Mouse (Mus musculus) forebrain, embryonic 11.5 days (tissue): ENCODE data around the gene Naga. TPM values are rescaled to one million over a fixed set of nuclear protein-coding genes. Genes with fewer than 3 reads are reported as not detected.

Experiments used
- ATAC-seq: fragments of 200-750 bp; cut with Nextera tagmentation; replicated peaks from 2 replicates; pipeline ENCODE4 v1.8.0; 2017; ENCODE audit warnings: moderate TSS enrichment; ENCODE audit not compliant: low FRiP score
- DNase-seq: peaks from one replicate; pipeline ENCODE4 v3.0.0-alpha.2; 2017; ENCODE audit warnings: low spot score
- H3K27ac ChIP-seq: fragments of 300-500 bp; sonication (generic); 2 replicates; pipeline ENCODE4 v1.5.1; 2014; ENCODE audit warnings: low read depth, low read length
- H3K27me3 ChIP-seq: fragments of 300-500 bp; sonication (generic); 2 replicates; pipeline ENCODE4 v1.6.1; 2014; ENCODE audit warnings: mild to moderate bottlenecking, low read length, mixed read lengths; ENCODE audit not compliant: control insufficient read depth, insufficient read depth
- H3K36me3 ChIP-seq: fragments of 300-500 bp; sonication (generic); 2 replicates; pipeline ENCODE4 v1.6.1; 2014; ENCODE audit warnings: mild to moderate bottlenecking, low read length, moderate library complexity, mixed read lengths; ENCODE audit not compliant: control insufficient read depth, insufficient read depth
- H3K4me1 ChIP-seq: fragments of 300-500 bp; sonication (generic); replicated peaks from 2 replicates; pipeline ENCODE4 v1.6.1; 2014; ENCODE audit warnings: low read length, mixed read lengths; ENCODE audit not compliant: control insufficient read depth, insufficient read depth
- H3K4me2 ChIP-seq: fragments of 300-500 bp; sonication (generic); 2 replicates; pipeline ENCODE4 v1.6.1; 2014; ENCODE audit warnings: low read depth, mild to moderate bottlenecking, low read length, moderate library complexity, mixed read lengths; ENCODE audit not compliant: severe bottlenecking
- H3K4me3 ChIP-seq: fragments of 300-500 bp; sonication (generic); 2 replicates; pipeline ENCODE4 v1.5.1; 2014; ENCODE audit warnings: low read depth, low read length
- H3K9ac ChIP-seq: fragments of 300-500 bp; sonication (generic); 2 replicates; pipeline ENCODE4 v1.6.1; 2014; ENCODE audit warnings: low read length
- H3K9me3 ChIP-seq: fragments of 300-500 bp; sonication (generic); 2 replicates; pipeline ENCODE4 v1.6.1; 2016; ENCODE audit warnings: low read length, mixed read lengths; ENCODE audit not compliant: control insufficient read depth
- WGBS: fragments of 180-500 bp; shearing (Covaris S2); extraction: QIAGEN DNeasy Blood & Tissue Kit; methylation state at CpG from one replicate; pipeline ENCODE4 v1.1.7; 2014; 5-methylcytosine and 5-hydroxymethylcytosine counted together
- polyA plus RNA-seq: library from polyadenylated mRNA; unstranded; fragments of >200 nt; fragmentation: Nextera tagmentation; extraction: Ambion mirVana; gene quantifications from 2 replicates; pipeline ENCODE4 v1.2.1, GENCODE M21; 2014

Naga gene
- polyA plus RNA-seq, 1 experiment from 2014 or later, result 23.5 TPM

DNA sequence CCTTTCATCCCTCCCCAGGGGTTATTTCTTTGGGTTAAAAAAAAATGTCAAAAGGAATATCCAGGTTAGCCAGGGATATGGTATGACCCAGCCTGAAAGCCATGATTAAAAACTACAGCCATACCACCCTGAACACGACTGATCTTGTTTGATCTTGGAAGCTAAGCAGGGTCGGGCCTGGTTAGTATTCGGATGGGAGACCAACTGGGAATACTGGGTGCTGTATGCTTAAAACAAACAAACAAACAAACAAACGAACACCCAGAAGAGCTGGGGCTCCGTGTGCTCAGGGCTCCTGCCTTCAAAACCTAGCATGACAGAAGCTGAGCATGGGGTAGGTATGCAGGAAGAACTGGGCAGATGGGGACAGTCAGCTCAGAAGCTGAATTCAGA is 3.8 kb upstream of the Naga start:
- DNase-seq (no peak), ATAC-seq (no peak)
- Histone ChIP-seq H3K27me3 (peaks cover 9% of the 10 kb centered on the region; the same call in 1 of the 2 replicates), H3K4me3 (no peak overlapping the region), H3K27ac (no peak overlapping the region), H3K36me3 (no peaks in the 10 kb centered on the region), H3K9ac (no peak overlapping the region), H3K4me1 (peaks cover 17% of the 10 kb centered on the region), H3K9me3 (no peaks in the 10 kb centered on the region), H3K4me2 (no peak overlapping the region)
- 80% methylated on average over 5 of the region's 5 CpGs for WGBS

GRCm38 (mm10) chr15:82341675-82342542 is 3.2 kb upstream of the Naga start:
- 67% methylated on average over 15 of the region's 15 CpGs for WGBS
- no peaks in the 10 kb centered on the region for H3K9me3 ChIP-seq
- ATAC-seq, result no peak
- H3K36me3 ChIP-seq, result no peaks in the 10 kb centered on the region
- H3K4me2 ChIP-seq, result no peak overlapping the region; the same call in 1 of the 2 replicates
- H3K27ac ChIP-seq, result no peak overlapping the region
- DNase-seq, result no peak
- H3K9ac ChIP-seq, result no peak overlapping the region; the same call in 1 of the 2 replicates
- peaks cover 9% of the 10 kb centered on the region; the same call in 1 of the 2 replicates for H3K27me3 ChIP-seq
- peaks cover 13% of the 10 kb centered on the region for H3K4me1 ChIP-seq
- no peak overlapping the region for H3K4me3 ChIP-seq

DNA sequence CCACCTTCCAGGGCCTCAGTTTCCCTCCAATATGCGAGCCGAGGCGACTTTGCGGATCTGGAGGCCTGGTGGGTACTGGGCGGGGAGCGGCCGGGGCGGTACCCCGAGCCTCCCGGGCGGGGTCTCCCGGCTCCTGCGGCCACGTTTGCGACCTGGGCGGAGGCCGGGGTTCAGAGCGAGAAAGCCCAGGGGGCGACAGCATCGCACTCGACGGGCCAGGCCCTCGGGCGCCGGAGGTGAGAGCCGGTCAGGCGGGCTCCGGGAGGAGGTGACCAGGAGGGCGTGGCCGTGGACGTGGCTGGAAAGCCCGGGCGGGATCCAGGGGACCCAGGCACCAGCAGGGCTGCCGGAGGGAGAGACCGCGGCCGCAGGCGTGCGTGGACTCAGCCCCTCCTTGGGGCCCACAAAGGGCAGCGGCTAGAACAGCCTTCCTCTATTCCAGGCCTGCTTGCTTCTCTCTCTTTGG is 2.3 kb upstream of the Naga start:
- H3K4me1 ChIP-seq, result peaks cover 11% of the 10 kb centered on the region; the same call in 1 of the 2 replicates
- peak overlapping the region; percentile 60 for H3K9ac ChIP-seq
- H3K4me3 ChIP-seq, result peak overlapping the region; percentile 30
- ATAC-seq (no peak), DNase-seq (peak; percentile 77)
- H3K36me3 ChIP-seq, result no peaks in the 10 kb centered on the region
- H3K4me2 ChIP-seq, result peak overlapping the region; percentile 47
- 3% methylated on average over 40 of the region's 40 CpGs for WGBS
- peak overlapping the region; percentile 32; the same call in 1 of the 2 replicates for H3K27ac ChIP-seq
- H3K9me3 ChIP-seq, result no peaks in the 10 kb centered on the region
- H3K27me3 ChIP-seq, result peaks cover 9% of the 10 kb centered on the region; the same call in 1 of the 2 replicates

GRCm38 (mm10) chr15:82340414-82341035 is 1.8 kb upstream of the Naga start:
- Histone ChIP-seq H3K9ac (peak overlapping the region; percentile 60), H3K36me3 (no peaks in the 10 kb centered on the region), H3K9me3 (no peaks in the 10 kb centered on the region), H3K4me2 (peak overlapping the region; percentile 47), H3K4me3 (peak overlapping the region; percentile 30), H3K27me3 (peaks cover 9% of the 10 kb centered on the region; the same call in 1 of the 2 replicates), H3K4me1 (peaks cover 11% of the 10 kb centered on the region; the same call in 1 of the 2 replicates), H3K27ac (no peak overlapping the region)
- WGBS, result 39% methylated on average over 21 of the region's 21 CpGs
- DNase-seq (no peak), ATAC-seq (no peak)

GRCm38 (mm10) chr15:82339634-82340254 is 1.0 kb upstream of the Naga start:
- H3K9me3 ChIP-seq, result no peaks in the 10 kb centered on the region
- no peak overlapping the region for H3K4me3 ChIP-seq
- no peak overlapping the region for H3K27ac ChIP-seq
- DNase-seq (no peak), ATAC-seq (no peak)
- H3K4me2 ChIP-seq, result no peak overlapping the region
- peaks cover 9% of the 10 kb centered on the region; the same call in 1 of the 2 replicates for H3K27me3 ChIP-seq
- peaks cover 11% of the 10 kb centered on the region; the same call in 1 of the 2 replicates for H3K4me1 ChIP-seq
- WGBS, result 77% methylated on average over 8 of the region's 8 CpGs
- no peaks in the 10 kb centered on the region for H3K36me3 ChIP-seq
- H3K9ac ChIP-seq, result no peak overlapping the region

DNA sequence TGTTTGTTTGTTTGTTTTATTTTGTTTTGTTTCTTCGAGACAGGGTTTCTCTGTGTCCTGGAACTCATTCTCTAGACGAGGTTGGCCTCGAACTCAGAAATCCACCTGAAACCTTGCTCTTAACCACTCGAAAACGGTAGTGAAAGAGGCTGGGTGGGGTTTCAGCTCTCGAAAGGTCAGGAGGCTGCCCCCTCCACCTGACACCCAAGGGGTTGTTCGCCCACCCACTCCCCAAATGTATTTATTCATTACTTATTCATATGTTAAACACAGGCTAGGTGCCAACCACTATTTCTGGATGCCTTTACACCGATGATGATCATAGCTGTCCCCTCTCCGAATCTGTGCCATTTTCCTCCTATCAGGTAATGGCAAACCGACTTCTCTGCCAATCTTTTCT is 425 bp upstream of the Naga start:
- H3K9me3 ChIP-seq, result no peaks in the 10 kb centered on the region
- peaks cover 11% of the 10 kb centered on the region; the same call in 1 of the 2 replicates for H3K4me1 ChIP-seq
- WGBS, result 58% methylated on average over 10 of the region's 10 CpGs
- ATAC-seq (no peak), DNase-seq (no peak)
- peaks cover 9% of the 10 kb centered on the region; the same call in 1 of the 2 replicates for H3K27me3 ChIP-seq
- H3K27ac ChIP-seq, result no peak overlapping the region
- peak overlapping the region; percentile 44 for H3K4me3 ChIP-seq
- H3K36me3 ChIP-seq, result no peaks in the 10 kb centered on the region
- peak overlapping the region; percentile 71 for H3K4me2 ChIP-seq
- H3K9ac ChIP-seq, result peak overlapping the region; percentile 55; the same call in 1 of the 2 replicates

DNA sequence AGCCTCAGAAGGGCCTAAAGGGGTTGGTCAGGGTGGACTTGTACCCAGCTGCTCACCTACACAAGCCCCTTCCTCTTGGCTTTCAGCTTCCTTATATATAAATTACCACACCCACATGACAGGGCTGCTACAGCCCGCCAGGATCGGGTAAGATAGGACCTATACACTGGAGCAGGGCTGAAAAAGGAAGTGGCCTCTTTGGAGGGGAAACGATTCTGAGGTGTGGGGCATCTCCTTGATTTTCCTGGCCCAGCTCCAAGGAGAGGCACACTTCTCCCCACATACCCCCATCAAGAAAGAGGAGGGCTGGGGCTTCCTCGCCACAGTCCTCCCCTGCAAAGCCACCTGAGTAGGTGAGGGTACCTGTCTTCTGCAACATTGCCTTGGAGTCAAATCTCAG is 850 bp downstream of the Naga start:
- Histone ChIP-seq H3K27ac (no peak overlapping the region), H3K4me2 (peak overlapping the region; percentile 71), H3K27me3 (peaks cover 9% of the 10 kb centered on the region; the same call in 1 of the 2 replicates), H3K36me3 (no peaks in the 10 kb centered on the region), H3K4me3 (peak overlapping the region; percentile 44), H3K9me3 (no peaks in the 10 kb centered on the region), H3K9ac (peak overlapping the region; percentile 55), H3K4me1 (peaks cover 11% of the 10 kb centered on the region; the same call in 1 of the 2 replicates)
- DNase-seq (no peak), ATAC-seq (no peak)
- 52% methylated on average over 4 of the region's 4 CpGs for WGBS

- Histone ChIP-seq H3K4me2 (no peak overlapping the region), H3K27ac (no peak overlapping the region), H3K4me3 (no peak overlapping the region), H3K9me3 (no peaks in the 10 kb centered on the region), H3K27me3 (peaks cover 9% of the 10 kb centered on the region; the same call in 1 of the 2 replicates), H3K4me1 (peaks cover 11% of the 10 kb centered on the region; the same call in 1 of the 2 replicates), H3K36me3 (no peaks in the 10 kb centered on the region), H3K9ac (no peak overlapping the region)
- DNase-seq (no peak), ATAC-seq (no peak)
- WGBS, result 77% methylated on average over 12 of the region's 12 CpGs
Measured at GRCm38 (mm10) chr15:82336629-82337028, 2.1 kb downstream of the Naga start.
